Mouse (Mus musculus) liver, postnatal 0 days (tissue): Measurements from ENCODE around the gene Tulp2. TPM values are rescaled to one million over a fixed set of nuclear protein-coding genes. Genes with fewer than 3 reads are reported as not detected.
"Not testable (repeated sequence)": the region's sequence is repeated elsewhere in the genome, so short reads cannot be mapped to it uniquely, and the experiment has no call there.

Experiments
- ATAC-seq: fragments of 200-750 bp; cut with Nextera tagmentation; 2 replicates; pipeline ENCODE4 v1.8.0; 2017; ENCODE audit warnings: mild to moderate bottlenecking, moderate library complexity
- DNase-seq: peaks from one replicate; pipeline ENCODE4 v3.0.0-alpha.2; 2016
- H3K27ac ChIP-seq: fragments of 300-500 bp; sonication (generic); 2 replicates; pipeline ENCODE4 v1.5.1; 2014; ENCODE audit warnings: antibody characterized with exemption, moderate library complexity, mild to moderate bottlenecking, low read depth
- H3K27me3 ChIP-seq: fragments of 300-500 bp; sonication (generic); 2 replicates; pipeline ENCODE4 v1.6.1; 2014; ENCODE audit warnings: low read length, control low read depth, mixed read lengths; ENCODE audit not compliant: insufficient read depth
- H3K36me3 ChIP-seq: fragments of 300-500 bp; sonication (generic); replicated peaks from 2 replicates; pipeline ENCODE4 v1.6.1; 2014; ENCODE audit warnings: mild to moderate bottlenecking, control low read depth, low read length, moderate library complexity, mixed read lengths; ENCODE audit not compliant: insufficient read depth
- H3K4me1 ChIP-seq: fragments of 300-500 bp; sonication (generic); 2 replicates; pipeline ENCODE4 v1.6.1; 2014; ENCODE audit warnings: antibody characterized with exemption, mild to moderate bottlenecking, control low read depth; ENCODE audit not compliant: insufficient read depth
- H3K4me2 ChIP-seq: fragments of 300-500 bp; sonication (generic); 2 replicates; pipeline ENCODE4 v1.6.1; 2014; ENCODE audit warnings: low read depth, mild to moderate bottlenecking, low read length, moderate library complexity, mixed read lengths
- H3K4me3 ChIP-seq: fragments of 300-500 bp; sonication (generic); 2 replicates; pipeline ENCODE4 v1.5.1; 2014; ENCODE audit warnings: low read depth, low read length
- H3K9ac ChIP-seq: fragments of 300-500 bp; sonication (generic); replicated peaks from 2 replicates; pipeline ENCODE4 v1.6.1; 2014; ENCODE audit warnings: mild to moderate bottlenecking, moderate library complexity
- H3K9me3 ChIP-seq: fragments of 300-500 bp; sonication (generic); 2 replicates; pipeline ENCODE4 v1.6.1; 2016; ENCODE audit warnings: mild to moderate bottlenecking, control low read depth, low read length, mixed read lengths
- CTCF ChIP-seq: sonication (generic); IDR thresholded peaks from 2 replicates; pipeline ENCODE4 v1.5.1; 2016; ENCODE audit warnings: antibody characterized with exemption, low read depth
- EP300 ChIP-seq: IDR thresholded peaks from 2 replicates; pipeline ENCODE4 v1.6.1; 2016; ENCODE audit warnings: antibody characterized with exemption, low read depth, mild to moderate bottlenecking
- WGBS: fragments of 180-500 bp; shearing (Covaris S2); extraction: QIAGEN DNeasy Blood & Tissue Kit; methylation state at CpG from one replicate; pipeline ENCODE4 v1.1.7; 2014; ENCODE audit not compliant: insufficient replicate concordance; 5-methylcytosine and 5-hydroxymethylcytosine counted together
- polyA plus RNA-seq: library from polyadenylated mRNA; unstranded; fragments of >200 nt; fragmentation: Nextera tagmentation; extraction: Ambion mirVana; gene quantifications from 2 replicates; pipeline ENCODE4 v1.2.1, GENCODE M21; 2015

Tulp2 gene
- polyA plus RNA-seq, 1 experiment from 2014 or later = 0.22 TPM

GRCm38 (mm10) chr7:45458748-45459563 lies 22.7 kb upstream of the Tulp2 start:
- Histone ChIP-seq H3K9ac (peak overlapping the region; percentile 77), H3K4me2 (peak overlapping the region; percentile 79), H3K36me3 (peaks cover 40% of the 10 kb centered on the region), H3K4me1 (peaks cover 34% of the 10 kb centered on the region), H3K27ac (peak overlapping the region; percentile 98), H3K4me3 (peak overlapping the region; percentile 68), H3K9me3 (no peaks in the 10 kb centered on the region), H3K27me3 (no peaks in the 10 kb centered on the region)
- ATAC-seq (peak; percentile 51), DNase-seq (peak; percentile 90)
- WGBS = under 1% methylated on average over 41 of the region's 43 CpGs
- TF ChIP-seq CTCF = no peak

GRCm38 (mm10) chr7:45459564-45460140 lies 22.0 kb upstream of the Tulp2 start, which contains the start of gene Ftl1:
TSS of gene Ftl1 (minus strand) at chr7:45459884.
- DNase-seq (peak; percentile 96), ATAC-seq (peak; percentile 87)
- H3K36me3 ChIP-seq = peaks cover 40% of the 10 kb centered on the region
- WGBS = under 1% methylated on average over 27 of the region's 37 CpGs
- peak within 1 kb of the TSS; percentile 68 for H3K4me3 ChIP-seq
- TF ChIP-seq EP300 = peak; percentile 51
- peak within 1 kb of the TSS; percentile 77 for H3K9ac ChIP-seq
- peaks cover 34% of the 10 kb centered on the region for H3K4me1 ChIP-seq
- peak within 1 kb of the TSS; percentile 98 for H3K27ac ChIP-seq
- not testable (repeated sequence) for H3K9me3 ChIP-seq, H3K27me3 ChIP-seq
- peak within 1 kb of the TSS; percentile 79 for H3K4me2 ChIP-seq

DNA sequence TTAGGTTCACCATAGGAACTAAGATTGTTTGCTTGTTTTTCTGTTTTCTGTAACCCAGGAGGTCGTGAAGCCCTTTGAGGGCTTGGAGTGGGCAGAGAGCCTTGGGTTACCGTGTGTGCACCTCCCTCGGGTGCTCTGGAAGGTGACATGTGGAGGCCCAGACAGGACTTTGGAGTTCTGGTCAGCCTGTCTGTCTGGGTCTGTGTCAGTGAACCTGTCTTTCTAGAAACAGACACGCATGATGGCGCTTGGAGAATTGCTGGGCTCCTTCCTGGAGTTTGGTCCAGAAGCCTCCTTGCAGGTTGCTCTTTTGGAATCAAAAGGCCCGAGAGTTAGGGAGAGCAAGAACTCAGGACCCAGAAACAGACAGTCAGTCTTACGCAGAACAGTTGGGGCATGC lies 21.3 kb upstream of the Tulp2 start:
- DNase-seq = no peak
- Histone ChIP-seq H3K4me1 (peaks cover 34% of the 10 kb centered on the region), H3K36me3 (peaks cover 47% of the 10 kb centered on the region), H3K9me3 (no peaks in the 10 kb centered on the region), H3K4me2 (peak overlapping the region; percentile 79), H3K27ac (peak overlapping the region; percentile 98), H3K9ac (peak overlapping the region; percentile 68), H3K4me3 (peak overlapping the region; percentile 68), H3K27me3 (no peaks in the 10 kb centered on the region)
- 42% methylated on average over 7 of the region's 7 CpGs for WGBS
- ATAC-seq = no peak
- TF ChIP-seq EP300 = no peak
- no peak for TF ChIP-seq CTCF

- H3K4me3 ChIP-seq = peak overlapping the region; percentile 68
- peak overlapping the region; percentile 68 for H3K9ac ChIP-seq
- H3K27me3 ChIP-seq = no peaks in the 10 kb centered on the region
- WGBS = 1% methylated on average over 13 of the region's 13 CpGs
- H3K4me1 ChIP-seq = peaks cover 39% of the 10 kb centered on the region
- peak overlapping the region; percentile 98 for H3K27ac ChIP-seq
- H3K36me3 ChIP-seq = peaks cover 45% of the 10 kb centered on the region
- peak overlapping the region; percentile 79 for H3K4me2 ChIP-seq
- TF ChIP-seq CTCF (no peak), EP300 (peak; percentile 71)
- DNase-seq (peak; percentile 88), ATAC-seq (peak; percentile 52)
- H3K9me3 ChIP-seq = no peaks in the 10 kb centered on the region
Measured at GRCm38 (mm10) chr7:45460860-45461314, 20.8 kb upstream of the Tulp2 start.

- Histone ChIP-seq H3K4me3 (peak overlapping the region; percentile 68; the same call in 1 of the 2 replicates), H3K9ac (peak overlapping the region; percentile 68)
- ATAC-seq = peak; percentile 3; the same call in 1 of the 2 replicates
Measured at GRCm38 (mm10) chr7:45461326-45461725, 20.4 kb upstream of the Tulp2 start.

DNA sequence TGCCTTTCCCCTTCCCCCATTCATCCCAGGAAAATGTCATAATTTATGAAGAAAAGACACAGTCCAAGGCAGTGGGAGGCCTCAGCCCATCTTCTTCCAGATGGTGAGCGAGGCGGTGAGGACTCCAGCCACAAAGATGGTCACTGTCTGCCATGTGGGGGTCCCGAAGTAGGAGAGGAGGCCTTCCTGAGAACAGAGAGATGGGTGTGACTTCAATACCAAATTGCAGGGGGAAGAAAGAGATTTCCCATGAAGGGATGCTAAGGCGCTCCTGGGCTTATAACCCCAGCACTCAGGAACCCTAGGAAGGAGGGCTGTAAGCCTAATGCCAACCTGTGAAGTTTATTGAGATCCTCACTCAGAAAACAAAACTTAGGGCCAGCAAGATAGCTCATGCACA lies 19.9 kb upstream of the Tulp2 start:
- Histone ChIP-seq H3K4me1 (peaks cover 41% of the 10 kb centered on the region), H3K9me3 (no peaks in the 10 kb centered on the region), H3K4me2 (peak overlapping the region; percentile 54), H3K36me3 (peaks cover 45% of the 10 kb centered on the region), H3K27ac (peak overlapping the region; percentile 98), H3K4me3 (no peak overlapping the region), H3K9ac (0 out of 2 replicates have a peak overlapping the region, but pooled peaks have one; percentile 33), H3K27me3 (no peaks in the 10 kb centered on the region)
- no peak for ATAC-seq
- no peak for DNase-seq
- WGBS = 93% methylated on average over 4 of the region's 4 CpGs
- TF ChIP-seq CTCF (no peak), EP300 (no peak)

More at GRCm38 (mm10) chr7:45461326-45461725, 20.4 kb upstream of the Tulp2 start:
- no peak for DNase-seq
- TF ChIP-seq EP300 (no peak), CTCF (no peak)
- Histone ChIP-seq H3K27ac (peak overlapping the region; percentile 98), H3K27me3 (no peaks in the 10 kb centered on the region), H3K4me2 (peak overlapping the region; percentile 79), H3K36me3 (peaks cover 45% of the 10 kb centered on the region), H3K9me3 (no peaks in the 10 kb centered on the region), H3K4me1 (peaks cover 43% of the 10 kb centered on the region)
- WGBS = 67% methylated on average over 5 of the region's 5 CpGs
